Mouse (Mus musculus) testis, adult 2 months (tissue): ENCODE results near the gene 9430038I01Rik. TPM values are rescaled to one million over a fixed set of nuclear protein-coding genes. Genes with fewer than 3 reads are reported as not detected.

ENCODE experiments used
- H3K27ac ChIP-seq: fragments of 200-500 bp; 2 replicates; pipeline ENCODE4 v1.5.1; 2012; ENCODE audit warnings: low read depth, low read length; ENCODE audit not compliant: control insufficient read depth, insufficient read depth
- H3K27me3 ChIP-seq: fragments of 200-500 bp; 2 replicates; pipeline ENCODE4 v1.6.1; 2012; ENCODE audit warnings: mild to moderate bottlenecking, low read length, moderate library complexity; ENCODE audit not compliant: control insufficient read depth, insufficient read depth
- H3K36me3 ChIP-seq: fragments of 200-500 bp; 2 replicates; pipeline ENCODE4 v1.6.1; 2012; ENCODE audit warnings: mild to moderate bottlenecking, low read length; ENCODE audit not compliant: control insufficient read depth, insufficient read depth
- H3K4me1 ChIP-seq: fragments of 200-500 bp; 2 replicates; pipeline ENCODE4 v1.6.1; 2012; ENCODE audit warnings: low read length; ENCODE audit not compliant: control insufficient read depth, insufficient read depth
- H3K4me3 ChIP-seq: fragments of 200-500 bp; 2 replicates; pipeline ENCODE4 v1.5.1; 2012; ENCODE audit warnings: low read depth, mild to moderate bottlenecking, low read length, moderate library complexity, mixed read lengths; ENCODE audit not compliant: control insufficient read depth
- CTCF ChIP-seq: fragments of 200-500 bp; IDR thresholded peaks from 2 replicates; pipeline ENCODE4 v1.5.1; 2012; ENCODE audit warnings: low read depth, mild to moderate bottlenecking, inconsistent platforms, low read length, moderate library complexity; ENCODE audit not compliant: control insufficient read depth, insufficient read depth, insufficient replicate concordance
- POLR2A ChIP-seq: fragments of 200-500 bp; IDR thresholded peaks from 2 replicates; pipeline ENCODE4 v1.6.1; 2012; ENCODE audit warnings: low read depth, mild to moderate bottlenecking, inconsistent platforms, low read length, moderate library complexity; ENCODE audit not compliant: control insufficient read depth
- polyA plus RNA-seq: library from polyadenylated mRNA; depleted of rRNA; stranded (reverse); fragments of >200 nt; gene quantifications from 2 replicates; pipeline ENCODE4 v1.2.3, GENCODE M21; 2012

The 9430038I01Rik gene
- polyA plus RNA-seq, 1 experiment = 2.6 TPM

GRCm38 (mm10) chr7:137398973-137399372 is 11.6 kb downstream of the 9430038I01Rik start:
- no peak for TF ChIP-seq POLR2A
- no peaks in the 10 kb centered on the region for H3K27me3 ChIP-seq
- H3K4me1 ChIP-seq = no peaks in the 10 kb centered on the region
- H3K27ac ChIP-seq = no peak overlapping the region
- no peak overlapping the region for H3K4me3 ChIP-seq
- no peaks in the 10 kb centered on the region for H3K36me3 ChIP-seq

GRCm38 (mm10) chr7:137397361-137397910 is 13.1 kb downstream of the 9430038I01Rik start:
- Histone ChIP-seq H3K27ac (no peak overlapping the region), H3K4me3 (no peak overlapping the region), H3K27me3 (no peaks in the 10 kb centered on the region), H3K36me3 (no peaks in the 10 kb centered on the region), H3K4me1 (no peaks in the 10 kb centered on the region)
- TF ChIP-seq CTCF (no peak), POLR2A (no peak)

DNA sequence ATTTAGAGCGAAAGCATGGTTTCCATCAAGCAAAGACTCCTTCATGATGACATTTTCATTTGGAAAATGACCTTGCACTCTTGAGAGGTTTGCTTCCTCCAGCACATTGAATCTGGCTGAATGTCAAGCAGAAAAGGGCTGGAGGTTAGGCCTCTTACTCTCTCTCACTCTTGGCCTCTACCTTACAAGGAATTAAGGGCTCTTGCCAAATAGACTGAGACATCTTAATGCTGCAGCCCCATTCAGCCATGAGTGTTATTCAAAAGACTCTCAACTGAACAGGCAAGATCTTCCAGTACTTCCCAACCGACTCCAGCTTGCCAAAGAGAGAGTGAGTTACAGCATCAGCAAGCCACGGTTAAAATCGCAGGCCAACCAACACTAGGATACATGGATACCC is 15.1 kb downstream of the 9430038I01Rik start:
- Histone ChIP-seq H3K27ac (no peak overlapping the region), H3K4me1 (no peaks in the 10 kb centered on the region), H3K4me3 (no peak overlapping the region), H3K27me3 (no peaks in the 10 kb centered on the region), H3K36me3 (no peaks in the 10 kb centered on the region)
- no peak for TF ChIP-seq POLR2A
- TF ChIP-seq CTCF = no peak

DNA sequence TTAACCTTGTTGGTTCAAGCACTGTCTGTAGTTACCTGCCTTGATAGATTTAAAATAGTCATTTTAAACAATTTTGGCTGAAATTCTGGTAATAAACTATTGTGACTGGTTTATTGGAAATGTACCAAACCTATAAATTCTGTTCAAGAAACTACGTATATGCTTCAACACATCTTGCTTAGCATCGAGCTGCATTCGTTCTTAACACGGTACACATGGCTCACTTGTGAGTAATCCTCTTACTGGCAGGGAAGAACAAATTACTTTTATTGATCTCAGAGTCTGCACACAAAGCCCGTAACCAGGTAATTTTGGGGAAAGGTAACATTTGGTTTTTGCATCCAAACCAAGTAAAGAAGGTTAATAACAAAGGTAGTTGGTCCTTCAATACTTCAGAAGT is 22.7 kb downstream of the 9430038I01Rik start:
- Histone ChIP-seq H3K27ac (no peak overlapping the region), H3K27me3 (no peaks in the 10 kb centered on the region), H3K4me3 (no peak overlapping the region), H3K4me1 (no peaks in the 10 kb centered on the region), H3K36me3 (no peaks in the 10 kb centered on the region)
- TF ChIP-seq CTCF (no peak), POLR2A (no peak)

- TF ChIP-seq POLR2A (no peak), CTCF (no peak)
- Histone ChIP-seq H3K27me3 (no peaks in the 10 kb centered on the region), H3K4me3 (no peak overlapping the region)
Observed at GRCm38 (mm10) chr7:137374996-137375395, 35.6 kb downstream of the 9430038I01Rik start.

GRCm38 (mm10) chr7:137371770-137372169 is 38.8 kb downstream of the 9430038I01Rik start:
- H3K36me3 ChIP-seq = no peaks in the 10 kb centered on the region
- no peak overlapping the region for H3K4me3 ChIP-seq
- H3K27me3 ChIP-seq = no peaks in the 10 kb centered on the region
- TF ChIP-seq CTCF (no peak), POLR2A (no peak)
- no peak overlapping the region for H3K27ac ChIP-seq
- H3K4me1 ChIP-seq = no peaks in the 10 kb centered on the region

More at GRCm38 (mm10) chr7:137374996-137375395, 35.6 kb downstream of the 9430038I01Rik start:
- no peak overlapping the region for H3K27ac ChIP-seq
- H3K4me1 ChIP-seq = no peaks in the 10 kb centered on the region
- no peaks in the 10 kb centered on the region for H3K36me3 ChIP-seq

DNA sequence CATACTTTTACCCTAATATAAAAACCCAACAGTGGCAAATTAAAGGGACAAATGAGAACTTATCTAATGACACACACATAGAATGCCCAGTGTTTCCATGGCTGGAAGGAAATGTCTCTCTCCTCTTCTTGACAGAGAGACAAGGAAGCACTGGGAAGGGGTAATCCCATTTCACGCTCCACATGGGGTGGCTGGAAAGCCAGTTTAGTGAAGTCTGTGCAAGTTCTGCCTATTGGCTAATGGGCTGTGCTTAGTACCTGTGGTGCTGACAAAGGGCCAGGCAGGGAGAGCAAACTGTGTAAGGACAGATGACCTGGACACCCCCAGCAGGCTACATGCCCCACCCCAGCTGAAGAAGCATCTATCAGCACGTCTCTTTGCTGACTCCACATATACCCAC is 40.4 kb downstream of the 9430038I01Rik start:
- TF ChIP-seq POLR2A = no peak
- no peak for TF ChIP-seq CTCF
- H3K4me1 ChIP-seq = no peaks in the 10 kb centered on the region

GRCm38 (mm10) chr7:137366736-137367135 is 43.8 kb downstream of the 9430038I01Rik start:
- Histone ChIP-seq H3K4me1 (no peaks in the 10 kb centered on the region), H3K4me3 (no peak overlapping the region), H3K27ac (peak overlapping the region; percentile 59), H3K27me3 (no peaks in the 10 kb centered on the region), H3K36me3 (no peaks in the 10 kb centered on the region)
- TF ChIP-seq CTCF = no peak
- no peak for TF ChIP-seq POLR2A

More for the DNA sequence above, 40.4 kb downstream of the 9430038I01Rik start:
- H3K36me3 ChIP-seq = no peaks in the 10 kb centered on the region
- no peaks in the 10 kb centered on the region for H3K27me3 ChIP-seq
- no peak overlapping the region for H3K27ac ChIP-seq
- H3K4me3 ChIP-seq = no peak overlapping the region
